Mouse (Mus musculus): Measurements from ENCODE around the gene Prkcsh. TPM values are rescaled to one million over a fixed set of nuclear protein-coding genes. Genes with fewer than 3 reads are reported as not detected.

Prkcsh gene
- total RNA-seq (2022), result 100 to 1,000 TPM in 3 of 4 experiments, 10 to 100 TPM in 1; 98.6 to 109 (median 104) TPM

DNA sequence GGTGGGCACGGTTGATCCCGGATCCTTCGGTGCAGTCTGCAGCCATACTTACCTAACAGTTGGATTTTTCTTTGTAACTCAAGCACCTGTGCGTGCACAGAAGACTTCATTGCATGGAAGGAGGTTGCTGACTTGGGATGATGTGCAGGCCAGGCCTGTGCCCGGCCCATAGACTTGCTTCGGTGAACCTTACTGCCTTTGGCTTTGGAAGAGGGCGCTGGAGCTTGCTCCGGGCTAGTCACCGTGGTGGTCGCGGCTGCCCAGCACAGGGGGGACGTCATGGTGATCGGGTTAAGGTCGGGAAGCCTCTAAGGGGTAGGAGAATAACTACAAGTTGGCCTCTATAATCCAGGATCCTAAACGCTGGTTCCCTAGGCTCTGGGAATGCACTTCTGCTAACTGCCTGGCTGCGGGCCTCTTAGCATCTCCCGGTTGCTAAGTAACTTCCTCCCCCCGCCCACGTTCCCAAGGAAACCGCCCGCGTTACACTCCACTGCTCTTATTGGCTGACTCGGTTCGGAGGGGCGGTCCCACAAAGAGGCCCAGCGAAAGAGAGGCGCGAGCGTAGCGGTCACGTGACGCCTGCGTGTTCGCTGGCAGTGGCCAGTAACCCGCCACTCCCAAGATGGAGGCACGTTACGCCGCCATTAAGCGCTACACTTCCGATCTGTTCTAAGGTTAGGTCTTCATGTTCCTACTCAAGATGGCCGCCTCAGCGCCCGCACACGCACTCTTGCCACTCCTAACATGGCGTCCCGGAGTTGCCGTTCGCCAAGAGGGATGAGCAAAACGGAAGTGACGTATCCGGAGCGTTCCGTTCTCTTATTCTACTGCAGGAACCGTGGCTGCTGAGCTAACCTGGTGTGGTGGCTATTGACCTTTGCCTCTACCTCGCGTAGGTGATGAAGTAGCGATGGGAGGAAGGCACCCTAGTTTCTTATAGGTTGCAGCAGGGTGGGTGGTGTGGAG lies at the start of gene Prkcsh, which contains the start of gene Ccdc151:
TSS of gene Prkcsh (plus strand) at position 613 of the 969 bp plus-strand sequence.
TSS of gene Ccdc151 (minus strand) at position 441 of the 969 bp plus-strand sequence.
- DNase-seq (ENCODE audit: low spot score in 2 of 2), result peak; percentile 99 to 100

DNA sequence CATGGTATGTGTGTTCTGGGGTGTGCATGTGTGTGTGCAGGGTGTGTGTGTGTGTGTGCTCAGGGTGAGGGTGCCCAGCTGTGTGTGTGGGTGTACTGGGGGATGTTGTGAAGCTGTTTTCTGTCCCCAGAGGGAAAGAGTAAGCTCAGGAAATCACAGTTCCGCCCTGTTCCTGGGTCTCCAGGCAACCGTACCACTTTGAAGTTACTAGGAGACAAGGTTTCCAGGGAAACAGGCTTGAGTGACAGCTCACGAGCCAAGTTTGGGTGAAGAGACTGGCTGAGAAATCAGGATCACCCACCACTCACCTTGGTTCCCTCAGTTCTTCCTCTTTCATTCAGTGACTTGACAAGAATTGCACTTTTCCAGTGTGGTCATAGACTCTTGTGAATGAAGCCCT lies 49.0 kb upstream of the Prkcsh start:
- DNase-seq (ENCODE audit: low spot score in 2 of 2), result peak; percentile 59 to 76

DNA sequence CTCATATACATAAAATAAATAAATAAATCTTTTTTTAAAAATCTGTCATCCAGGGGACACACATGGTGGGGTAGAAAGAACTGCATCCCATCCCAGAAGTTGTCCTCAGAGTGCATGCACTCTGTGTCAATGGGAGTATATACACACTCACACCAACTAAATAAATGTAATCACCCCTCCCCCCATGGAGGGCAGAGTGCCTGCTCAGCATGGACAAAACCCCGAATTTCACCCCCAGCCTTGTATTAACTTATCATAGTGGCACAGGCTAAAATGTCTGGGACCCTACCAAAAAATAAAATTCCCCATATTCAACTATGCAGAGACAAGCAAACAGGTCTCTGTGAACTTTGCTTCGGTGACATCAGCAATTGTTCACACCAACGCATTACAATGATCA lies 48.0 kb upstream of the Prkcsh start:
- DNase-seq (ENCODE audit: low spot score in 2 of 2), result no peak

DNA sequence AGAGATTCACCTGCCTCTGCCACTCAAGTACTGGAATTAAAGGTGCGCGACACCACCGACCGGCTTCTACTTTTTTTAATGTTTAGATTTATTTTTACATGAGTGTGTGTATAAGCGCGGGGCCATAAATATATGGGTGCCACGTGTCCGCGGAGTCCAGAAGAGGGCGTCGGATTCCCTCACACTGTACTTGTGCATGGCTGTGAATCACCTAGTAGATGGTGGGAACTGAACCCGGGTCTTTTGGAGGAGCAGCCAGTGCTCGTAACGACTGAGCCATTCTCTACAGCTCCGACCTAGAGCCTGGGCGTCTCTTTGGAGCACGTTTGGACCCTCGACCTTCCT lies 47.4 kb upstream of the Prkcsh start:
- no peak for DNase-seq (ENCODE audit: low spot score in 2 of 2)

DNA sequence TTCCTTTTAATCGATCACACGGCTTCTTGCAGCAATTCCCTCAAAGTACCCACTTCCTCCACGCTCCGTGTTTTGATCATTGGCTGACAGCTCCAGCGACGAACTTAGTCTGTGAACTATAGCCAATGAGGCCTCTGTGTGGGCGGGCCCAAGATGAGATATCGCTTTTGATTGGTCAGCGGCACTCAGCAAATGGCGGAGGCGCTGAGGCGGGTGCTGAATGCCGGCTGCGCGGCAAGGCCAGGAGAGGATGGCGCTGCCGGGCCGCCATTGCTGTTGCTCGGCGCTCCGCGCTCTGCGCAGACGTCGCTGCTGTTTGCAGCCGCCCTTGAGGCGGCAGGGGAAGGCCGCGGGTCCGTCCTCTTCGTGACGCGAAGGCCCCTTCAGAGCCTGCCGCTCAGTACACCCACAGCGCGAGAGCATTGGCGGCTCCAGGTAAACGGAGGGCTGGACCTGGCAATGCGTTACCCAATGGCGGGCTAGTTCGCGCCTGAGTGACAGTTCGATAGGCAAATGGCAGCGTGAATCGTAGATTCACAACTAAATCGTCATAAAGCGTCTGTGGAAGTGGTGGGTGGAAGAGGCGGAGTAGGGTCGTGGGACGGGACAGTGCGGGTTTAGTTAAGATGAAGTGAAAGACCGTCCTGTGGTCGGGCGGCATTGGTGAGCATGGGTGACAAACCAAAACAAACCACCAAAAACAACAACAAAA lies 46.9 kb upstream of the Prkcsh start, which contains the start of gene Swsap1:
TSS of gene Swsap1 (plus strand) at position 186 of the 712 bp plus-strand sequence.
- peak; percentile 99 to 100 for DNase-seq (ENCODE audit: low spot score in 2 of 2)

DNA sequence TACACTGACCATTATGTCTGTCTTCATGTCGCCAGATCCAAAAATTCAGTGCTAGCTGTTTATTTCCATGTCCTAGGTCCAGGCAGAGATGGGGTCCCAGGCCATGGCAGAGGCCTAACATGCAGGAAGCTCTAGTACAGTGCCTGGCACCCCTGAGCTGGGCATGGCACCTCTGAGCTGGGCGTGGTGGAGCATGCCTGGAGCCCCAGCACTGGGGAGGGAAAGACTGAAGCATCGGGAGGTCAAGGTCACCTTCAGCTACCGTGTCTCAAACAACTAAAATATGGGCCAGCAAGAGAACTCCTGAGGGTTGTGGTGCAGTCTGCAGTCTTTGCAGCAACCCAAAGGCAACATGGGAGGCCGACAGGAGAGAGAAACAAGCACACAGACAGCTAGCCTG lies 44.2 kb upstream of the Prkcsh start:
- no peak for DNase-seq (ENCODE audit: low spot score in 2 of 2)

DNA sequence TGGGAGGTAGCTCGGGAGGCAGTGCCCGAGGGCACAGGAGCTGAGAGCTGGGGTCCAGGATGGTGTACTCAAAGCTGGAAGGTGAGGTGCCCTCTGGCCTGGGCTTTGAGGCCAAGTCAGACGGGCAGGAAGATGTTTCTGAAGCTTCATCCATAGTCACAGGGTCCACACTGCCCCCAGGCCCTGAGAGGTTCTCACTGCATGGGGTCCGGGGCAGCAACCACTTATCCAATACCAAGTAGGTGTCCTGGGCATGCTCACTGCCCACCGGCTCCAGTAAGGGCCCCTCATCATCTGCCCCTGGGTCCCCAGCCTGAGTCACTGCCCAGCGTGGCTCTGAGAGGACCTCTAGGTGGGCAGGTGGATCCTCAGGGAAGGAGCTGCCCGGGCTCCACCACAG lies 43.4 kb upstream of the Prkcsh start:
- DNase-seq (ENCODE audit: low spot score in 2 of 2), result no peak

GRCm38 (mm10) chr9:21960135-21960534 lies 42.5 kb upstream of the Prkcsh start:
- DNase-seq (ENCODE audit: low spot score in 2 of 2), result no peak

- no peak for DNase-seq (ENCODE audit: low spot score in 2 of 2)
These were observed 41.9 kb upstream of the Prkcsh start for GRCm38 (mm10) chr9:21960558-21961208.

- DNase-seq (ENCODE audit: low spot score in 2 of 2), result no peak
These were observed 41.1 kb upstream of the Prkcsh start for GRCm38 (mm10) chr9:21961366-21961980.

GRCm38 (mm10) chr9:21962010-21962409 lies 40.6 kb upstream of the Prkcsh start:
- no peak for DNase-seq (ENCODE audit: low spot score in 2 of 2)

DNA sequence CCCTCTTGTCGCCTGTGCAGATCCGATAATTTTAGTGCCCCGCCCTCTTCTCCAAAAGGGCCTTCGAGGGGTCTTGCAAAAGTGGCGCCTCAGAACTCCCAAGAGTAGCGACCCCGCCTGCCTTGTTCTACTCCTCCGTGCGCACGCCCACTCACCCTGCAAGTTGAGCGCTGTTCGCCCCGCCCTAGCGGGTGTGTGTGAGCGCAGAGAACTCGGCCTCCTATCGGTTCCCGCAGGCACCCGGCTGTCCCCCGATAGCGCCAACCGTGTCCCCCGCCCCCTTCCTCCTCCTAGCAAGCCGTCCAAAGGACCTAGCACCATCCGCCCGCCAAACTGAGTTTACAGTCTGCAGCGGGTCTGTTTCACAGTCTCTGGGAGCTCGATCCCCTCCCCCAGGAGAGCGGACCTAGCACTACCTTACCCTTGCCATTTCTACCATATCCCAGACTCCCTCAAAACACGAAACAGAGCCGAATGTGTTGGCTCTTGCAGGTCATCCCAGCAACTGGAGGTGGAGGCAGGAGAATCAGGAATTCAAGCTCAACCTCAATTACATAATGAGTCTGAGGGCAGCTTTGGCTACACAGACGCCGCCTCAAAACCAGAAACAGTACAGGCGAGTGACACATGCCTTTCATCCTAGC lies 40.1 kb upstream of the Prkcsh start:
- peak; percentile 68 to 72 for DNase-seq (ENCODE audit: low spot score in 2 of 2)

DNA sequence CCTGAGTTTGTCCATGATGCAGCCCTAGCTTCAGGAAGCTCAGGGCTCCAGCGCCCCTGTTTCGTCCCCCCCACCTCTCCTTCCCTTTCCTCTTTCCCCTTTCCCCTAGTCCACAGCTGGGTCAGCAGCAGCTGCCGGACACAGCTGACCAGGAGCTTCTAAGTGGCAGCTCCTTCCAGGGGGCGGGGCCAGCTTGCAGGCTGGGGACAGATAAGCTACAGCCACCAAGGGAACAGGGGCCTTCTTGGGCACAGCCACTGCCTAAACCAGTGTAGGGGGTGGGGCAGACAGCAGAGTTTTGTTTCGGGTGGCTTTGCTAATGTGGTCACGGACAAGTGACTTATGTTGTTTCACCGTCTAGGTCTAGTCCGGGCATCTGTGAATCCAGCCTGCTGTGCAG lies 39.2 kb upstream of the Prkcsh start, which contains the start of gene Epor:
TSS of gene Epor (minus strand) at position 90 of the 400 bp plus-strand sequence.
- DNase-seq (ENCODE audit: low spot score in 2 of 2), result no peak

- no peak for DNase-seq (ENCODE audit: low spot score in 2 of 2)
These were observed 33.7 kb upstream of the Prkcsh start for GRCm38 (mm10) chr9:21968883-21969282.

GRCm38 (mm10) chr9:21969304-21969703 lies 33.3 kb upstream of the Prkcsh start:
- DNase-seq (ENCODE audit: low spot score in 2 of 2), result no peak

DNA sequence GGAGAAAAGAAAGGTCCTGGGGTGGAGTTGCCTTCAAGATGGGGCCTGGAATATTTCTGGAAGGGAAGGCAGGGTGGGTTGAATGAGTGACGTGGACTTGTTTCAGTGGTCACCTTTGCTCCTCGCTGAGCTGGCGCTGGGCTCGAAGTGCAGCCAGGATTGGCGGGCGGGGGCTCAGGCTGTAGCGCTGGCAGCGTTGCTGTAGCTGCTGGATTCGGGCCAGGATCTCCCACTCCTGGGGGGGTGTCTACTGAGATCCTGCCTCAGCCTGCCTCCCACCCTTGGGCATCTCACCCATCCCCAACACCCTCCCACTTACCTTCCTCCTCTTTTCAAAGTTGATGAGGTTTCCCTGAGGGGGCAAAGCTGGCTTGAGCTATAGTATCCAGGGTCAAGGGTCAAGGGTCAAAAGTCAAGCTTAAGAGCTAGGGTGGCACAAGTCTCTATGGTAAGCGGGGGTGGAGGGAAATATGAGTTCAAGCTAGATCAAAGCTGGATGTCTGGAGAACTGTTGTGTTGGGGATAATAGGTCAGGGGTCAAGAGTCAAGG lies 25.9 kb upstream of the Prkcsh start:
- DNase-seq (ENCODE audit: low spot score in 2 of 2), result no peak

DNA sequence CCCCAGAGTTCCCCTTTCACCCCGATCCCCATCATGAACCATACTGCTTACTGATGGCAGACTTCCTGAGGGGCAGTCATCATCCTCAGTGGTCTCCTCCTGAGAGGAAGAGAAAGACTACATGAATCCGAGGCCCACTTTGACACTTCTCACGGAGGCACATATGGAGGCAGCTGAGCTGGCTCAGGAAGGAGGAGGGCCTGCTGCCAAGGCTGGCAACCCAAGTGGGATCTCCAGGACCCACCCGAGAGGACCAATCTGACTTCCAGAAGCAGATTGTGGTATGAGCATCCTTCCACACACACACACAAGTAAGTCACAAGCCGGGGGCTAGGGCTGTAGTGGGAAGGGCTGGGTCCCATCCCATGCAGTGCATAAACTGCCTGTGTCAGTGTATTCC lies 25.3 kb upstream of the Prkcsh start:
- no peak for DNase-seq (ENCODE audit: low spot score in 2 of 2)

DNA sequence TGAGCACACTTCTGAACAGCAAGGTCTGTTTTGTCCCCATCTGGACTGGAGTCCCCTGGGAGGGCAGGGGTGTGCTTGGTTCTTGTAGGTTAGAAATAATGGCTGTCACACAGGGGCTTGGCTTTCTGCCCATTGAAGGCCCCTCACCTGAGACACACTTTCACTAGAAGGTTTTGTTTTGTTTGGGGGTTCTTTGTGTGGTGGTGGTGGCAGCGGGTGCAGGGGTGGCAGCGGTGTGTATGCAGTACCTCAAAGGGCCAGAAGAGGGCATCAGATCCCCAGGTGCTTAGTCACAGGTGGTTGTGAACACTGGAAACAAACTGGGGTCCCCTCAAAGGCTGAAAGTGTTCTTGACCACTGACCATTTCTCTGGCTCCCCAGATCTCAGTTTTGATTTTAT lies 24.6 kb upstream of the Prkcsh start:
- DNase-seq (ENCODE audit: low spot score in 2 of 2), result no peak

GRCm38 (mm10) chr9:21978398-21979128 lies 24.0 kb upstream of the Prkcsh start:
- DNase-seq (ENCODE audit: low spot score in 2 of 2), result no peak

DNA sequence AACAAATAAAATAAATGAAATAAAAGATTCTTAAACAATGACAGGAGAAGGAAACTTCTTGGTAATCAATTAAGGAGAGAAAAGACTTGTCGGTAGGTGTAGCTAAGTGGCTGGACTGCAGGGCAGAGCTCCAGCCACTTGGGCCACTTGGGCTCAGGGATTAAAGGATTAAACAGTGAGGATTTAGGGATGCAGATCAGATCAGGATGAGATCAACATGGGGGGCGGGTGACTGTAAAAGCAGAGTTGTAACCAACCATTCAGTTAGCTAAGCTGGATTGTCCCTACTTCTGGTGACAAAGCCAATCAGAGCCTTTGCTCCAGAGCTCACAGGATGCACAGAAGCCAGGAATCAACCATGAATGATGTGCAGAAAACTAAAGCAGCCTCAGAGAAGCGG lies 18.7 kb upstream of the Prkcsh start:
- no peak for DNase-seq (ENCODE audit: low spot score in 2 of 2)
